Mouse (Mus musculus) spleen, postnatal 4 days (tissue): ENCODE results near the gene Rnf38.

Experiments
- DNase-seq, 2 experiments: peaks; one replicate each; pipeline ENCODE4 v3.0.0; 2022; ENCODE audit warnings: low spot score in 2 of 2

The Rnf38 gene

GRCm38 (mm10) chr4:44119410-44120201 is 114.0 kb downstream of the Rnf38 start:
- DNase-seq, result peak in 1 of 2 experiments; percentile 61

DNA sequence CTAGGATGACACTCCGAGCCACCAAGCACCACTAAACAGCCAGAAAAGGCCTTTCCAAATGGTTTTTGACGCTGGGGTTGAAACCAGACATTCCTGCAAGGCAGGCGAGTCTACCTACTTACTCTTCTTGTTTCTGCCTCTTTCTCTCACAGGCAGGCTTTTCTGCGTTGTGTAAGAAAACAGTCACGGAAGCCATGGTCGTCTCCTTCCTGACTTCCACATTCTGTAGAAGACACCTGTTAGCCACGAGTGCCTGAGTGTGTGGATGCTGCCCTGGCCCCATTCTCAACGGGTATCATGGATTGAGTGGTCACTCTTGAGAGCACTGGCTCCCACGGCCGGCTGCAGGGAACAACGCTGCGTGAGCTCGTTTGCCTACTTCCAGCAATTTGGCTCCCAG is 118.5 kb downstream of the Rnf38 start:
- peak in 1 of 2 experiments; percentile 53 for DNase-seq

- peak in 1 of 2 experiments; percentile 56 for DNase-seq
Measured at GRCm38 (mm10) chr4:44113393-44114138, 120.0 kb downstream of the Rnf38 start.

GRCm38 (mm10) chr4:44112741-44113140 is 120.8 kb downstream of the Rnf38 start:
- DNase-seq, result peak in 1 of 2 experiments; percentile 58

DNA sequence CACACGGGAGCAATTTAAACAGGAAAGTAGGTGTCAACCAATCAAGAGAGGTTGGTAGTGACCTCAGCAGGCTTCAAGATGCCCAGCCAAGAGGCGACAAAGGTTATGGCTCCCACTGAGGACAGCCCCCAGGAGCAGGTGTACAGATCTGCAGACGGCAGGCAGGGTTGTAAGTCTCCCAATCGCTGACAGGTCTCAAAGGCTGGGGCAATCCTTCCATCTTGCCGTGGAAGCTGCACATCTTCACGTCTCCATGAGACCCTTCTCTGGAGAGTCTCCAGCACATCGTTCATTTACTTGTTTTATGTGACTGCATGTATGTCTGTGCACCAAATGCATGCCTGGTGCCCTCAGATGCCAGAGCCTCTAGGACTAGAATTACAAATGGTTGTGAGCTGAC is 122.8 kb downstream of the Rnf38 start:
- peak in 1 of 2 experiments; percentile 51 for DNase-seq

GRCm38 (mm10) chr4:44108297-44108696 is 125.3 kb downstream of the Rnf38 start:
- peak in 1 of 2 experiments; percentile 51 for DNase-seq

DNA sequence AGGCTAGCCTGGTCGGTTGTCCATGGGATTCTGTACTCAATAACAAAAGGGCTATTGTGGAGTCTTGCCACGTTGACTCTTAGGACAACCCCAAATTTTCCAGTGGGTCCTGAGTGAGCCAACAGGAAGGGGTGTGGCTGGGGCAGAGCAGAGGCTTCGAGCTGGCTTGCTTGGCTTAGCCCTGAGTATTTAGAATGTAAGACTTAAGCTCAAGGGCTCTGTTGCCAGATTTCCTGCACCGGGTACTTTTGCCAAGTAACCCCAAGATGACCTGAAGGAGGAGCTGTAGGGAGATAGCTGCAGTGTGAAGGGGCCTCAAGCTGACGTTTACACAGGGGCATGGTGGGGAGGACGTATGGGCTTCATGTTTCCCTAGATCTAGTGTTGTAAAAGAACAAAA is 126.2 kb downstream of the Rnf38 start:
- no peak for DNase-seq

GRCm38 (mm10) chr4:44106297-44106821 is 127.2 kb downstream of the Rnf38 start:
- DNase-seq, result no peak

DNA sequence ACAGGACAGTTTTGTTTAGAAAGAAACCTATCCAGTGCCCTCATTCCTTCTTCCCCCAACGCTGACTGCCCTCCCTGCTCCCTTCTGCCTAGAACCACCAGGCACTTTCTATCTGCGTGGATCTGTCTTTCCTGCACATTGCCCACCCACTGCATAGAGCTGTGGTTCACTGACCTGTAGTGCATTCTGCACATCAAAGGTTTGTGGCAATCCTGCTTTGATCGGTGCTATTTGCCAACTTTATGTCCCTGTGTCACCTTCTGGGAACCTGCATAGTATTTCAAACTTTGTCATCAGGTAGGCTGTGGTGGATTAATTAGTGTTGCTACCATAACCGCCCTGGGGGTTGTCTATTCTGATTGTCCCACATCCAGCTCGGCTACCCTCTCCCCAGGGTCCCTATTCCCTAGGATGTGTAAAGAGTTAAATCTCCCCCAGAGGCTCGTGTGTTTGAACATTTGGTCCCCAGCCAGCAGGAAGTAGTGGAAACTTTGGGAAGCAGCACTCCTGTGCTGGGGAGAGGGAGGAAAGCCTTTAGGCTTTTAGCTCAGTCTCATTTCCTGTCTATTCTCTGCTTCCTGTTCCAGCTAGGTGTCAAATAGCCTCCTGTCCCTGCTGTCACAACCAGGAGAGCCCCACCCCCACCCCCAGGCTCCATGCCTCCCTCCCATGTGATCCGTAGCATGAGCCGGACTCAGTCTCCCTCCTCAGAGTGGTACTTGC is 129.2 kb downstream of the Rnf38 start:
- no peak for DNase-seq

GRCm38 (mm10) chr4:44103620-44104019 is 130.0 kb downstream of the Rnf38 start:
- DNase-seq, result peak in 1 of 2 experiments; percentile 51

DNA sequence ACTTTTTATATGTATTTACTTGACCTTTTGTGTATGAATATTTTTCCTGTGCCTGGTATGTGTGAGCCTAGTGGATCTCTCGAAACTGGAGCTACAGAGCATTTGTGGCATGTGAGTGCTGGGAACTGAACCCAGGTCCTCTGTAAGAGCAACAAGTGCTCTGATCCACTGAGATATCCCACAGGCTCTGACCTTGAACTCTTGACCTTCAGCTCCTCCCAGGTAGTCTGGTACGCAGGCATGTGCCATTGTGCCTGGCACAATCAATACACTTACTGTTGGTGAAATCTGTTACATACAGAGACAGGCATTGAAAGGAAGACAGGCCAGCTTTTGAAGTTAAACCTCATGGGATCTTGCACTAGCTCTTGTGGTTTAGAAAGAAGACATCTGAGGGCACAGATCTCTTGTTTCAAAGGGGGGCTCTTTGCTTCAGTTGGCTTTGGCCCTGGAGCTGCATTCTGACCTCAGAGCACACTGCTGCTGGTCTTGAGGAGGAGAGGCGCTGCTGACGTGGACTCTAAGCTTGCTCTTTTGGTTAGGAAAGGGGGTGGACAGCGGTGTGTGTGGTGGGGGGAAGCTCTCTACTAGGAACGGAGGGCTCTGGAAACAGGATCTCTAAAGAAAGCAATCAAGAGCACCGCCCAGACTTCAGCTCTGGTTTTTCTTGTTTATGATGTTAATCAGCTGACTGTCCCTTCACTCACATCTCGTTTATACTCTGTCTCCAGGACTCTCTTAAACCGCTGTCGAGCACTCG is 135.8 kb downstream of the Rnf38 start:
- DNase-seq, result no peak

DNA sequence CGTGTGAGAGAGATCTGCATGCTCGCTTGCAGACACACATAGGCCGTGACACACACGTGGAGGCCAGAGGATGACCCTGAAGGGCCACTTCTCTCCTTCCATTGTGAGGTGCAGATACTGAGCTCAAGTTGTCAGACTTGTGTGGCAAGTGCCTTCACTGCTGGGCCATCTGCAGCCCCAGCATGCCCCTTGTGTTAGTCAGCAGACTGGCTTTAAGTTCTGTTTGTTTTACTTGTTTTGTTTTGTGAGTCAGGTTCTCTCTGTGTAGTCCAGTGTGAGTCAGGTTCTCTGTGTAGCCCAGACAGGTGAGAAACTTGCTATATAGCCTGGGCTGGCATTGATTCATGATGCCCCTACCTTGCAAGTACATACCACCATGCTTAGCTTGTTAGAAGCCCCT is 139.1 kb downstream of the Rnf38 start:
- no peak for DNase-seq

DNA sequence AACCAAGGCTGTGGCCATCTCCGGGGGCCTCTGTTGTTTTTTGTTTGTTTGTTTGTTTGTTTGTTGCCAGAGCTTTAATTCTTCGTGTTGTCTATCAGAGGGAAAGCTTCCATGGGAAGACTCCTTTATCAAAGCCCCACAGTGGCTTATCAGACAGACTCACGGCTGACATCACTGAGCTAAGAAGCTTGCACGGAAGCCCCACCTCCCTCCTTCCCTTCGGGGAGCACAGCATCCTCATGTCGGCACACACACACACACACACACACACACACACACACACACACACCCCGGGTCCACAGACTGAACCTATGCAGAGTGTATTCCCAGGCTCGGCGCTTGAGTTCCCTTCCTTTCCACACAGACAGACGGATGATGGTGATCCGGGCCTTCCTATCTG is 141.2 kb downstream of the Rnf38 start:
- DNase-seq, result peak in 1 of 2 experiments; percentile 34

DNA sequence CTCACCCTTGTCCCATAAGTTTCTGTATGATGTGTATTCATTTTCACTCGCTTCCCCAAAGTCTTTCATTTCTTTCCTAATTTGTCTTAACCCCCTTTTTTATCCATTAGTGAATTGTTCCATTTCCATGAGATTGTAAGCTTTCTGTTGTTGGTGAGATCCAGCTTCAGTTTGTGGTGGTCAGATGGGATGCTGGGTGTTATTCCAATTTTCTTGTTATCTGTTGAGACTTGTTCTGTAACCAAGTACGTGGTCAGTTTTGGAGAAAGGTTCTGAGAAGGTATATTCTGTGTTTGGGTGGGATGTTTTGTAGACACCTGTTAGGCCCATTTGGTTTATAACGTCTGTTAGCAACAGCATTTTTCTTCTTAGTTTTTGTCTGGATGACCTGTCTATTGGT is 148.0 kb downstream of the Rnf38 start:
- no peak for DNase-seq

GRCm38 (mm10) chr4:44084602-44085325 is 148.8 kb downstream of the Rnf38 start:
- DNase-seq, result no peak

DNA sequence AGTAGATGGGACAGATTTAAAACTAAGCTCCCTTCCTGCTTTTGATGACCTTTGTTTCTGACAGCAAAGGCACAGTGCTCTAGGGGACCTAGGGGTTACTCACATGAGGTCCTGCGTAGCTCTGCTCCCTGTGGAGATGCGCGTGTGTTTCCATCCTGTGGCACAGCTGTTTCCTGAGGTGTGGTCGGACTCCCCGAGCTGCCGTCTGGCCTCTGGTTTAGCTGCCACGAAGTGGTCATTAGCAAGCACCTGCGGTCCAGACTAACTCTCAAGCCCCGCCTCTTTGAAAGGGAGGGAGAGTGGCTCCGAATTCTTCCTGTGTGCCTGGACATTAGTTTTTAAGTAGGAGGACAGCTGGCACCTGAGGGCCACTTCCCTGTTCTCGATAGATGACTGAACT is 149.6 kb downstream of the Rnf38 start, which contains the start of gene Gne:
Gne (minus strand) TSS at position 233 of the 400 bp plus-strand sequence.
- no peak for DNase-seq

- DNase-seq, result no peak
Measured at GRCm38 (mm10) chr4:44078358-44078933, 155.1 kb downstream of the Rnf38 start.
